Comparison of ENCODE assay signal across 19 mouse cellular contexts in the genomic region with DNA sequence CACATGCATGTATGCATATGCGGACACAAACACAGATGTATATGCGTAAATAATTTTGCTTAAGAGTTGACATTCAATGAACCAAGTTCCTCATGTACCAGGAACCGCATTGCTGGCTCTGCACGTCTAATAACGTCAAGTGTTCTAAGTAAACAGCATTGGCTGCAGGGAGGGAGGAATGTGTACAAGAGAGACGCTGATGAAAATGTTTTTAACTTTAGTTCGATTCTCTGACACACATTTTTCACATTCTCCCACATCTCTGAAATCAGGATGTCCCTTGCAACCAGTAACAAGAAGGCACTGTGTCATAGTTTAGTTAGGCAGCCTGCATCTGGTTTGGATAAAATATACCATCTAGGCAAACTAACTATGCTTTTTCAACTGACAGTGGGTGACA. TPM values are rescaled to one million over a fixed set of nuclear protein-coding genes. Genes with fewer than 3 reads are reported as not detected.
DNase-seq lines count a peak whose midpoint lies in the region; ATAC-seq lines count a peak whose summit lies in the region.
"Had no signal": no experiment of that assay in that cellular context is flagged by ENCODE, and none has a peak within 500 bp of the region (broad histone marks: within the 10 kb centered on the region; RNA-seq: fewer than 3 reads in every experiment).

No protein-coding gene starts in this region.

- H3K9me3 ChIP-seq in intestine, embryonic 16.5 days (ENCODE audit: control insufficient read depth, low read length) = no peaks in the 10 kb centered on the region
- no peaks in the 10 kb centered on the region for H3K9me3 ChIP-seq in intestine, embryonic 15.5 days
- no peaks in the 10 kb centered on the region for H3K9me3 ChIP-seq in midbrain, embryonic 16.5 days (replicated peaks; ENCODE audit: control insufficient read depth, low read length, poor library complexity, severe bottlenecking)
- H3K9me3 ChIP-seq in midbrain, embryonic 14.5 days (ENCODE audit: control insufficient read depth, low read length) = no peaks in the 10 kb centered on the region
- no peaks in the 10 kb centered on the region for H3K9me3 ChIP-seq in embryonic facial prominence, embryonic 13.5 days
- no peaks in the 10 kb centered on the region for H3K9me3 ChIP-seq in limb, embryonic 13.5 days
- H3K9me3 ChIP-seq: heart, embryonic 15.5 days; hindbrain, embryonic 13.5 days had no signal

- H3K4me2 ChIP-seq in intestine, embryonic 16.5 days (ENCODE audit: low read depth, low read length) = no peak overlapping the region
- H3K4me2 ChIP-seq in intestine, embryonic 15.5 days (replicated peaks) = no peak overlapping the region
- no peak overlapping the region for H3K4me2 ChIP-seq in midbrain, embryonic 16.5 days (ENCODE audit: low read length)
- no peak overlapping the region for H3K4me2 ChIP-seq in midbrain, embryonic 14.5 days (ENCODE audit: low read length)
- no peak overlapping the region for H3K4me2 ChIP-seq in embryonic facial prominence, embryonic 13.5 days
- no peak overlapping the region for H3K4me2 ChIP-seq in limb, embryonic 13.5 days (replicated peaks)
- H3K4me2 ChIP-seq: heart, embryonic 11.5 days; heart, embryonic 15.5 days; hindbrain, embryonic 13.5 days had no signal

- H3K27ac ChIP-seq in intestine, embryonic 16.5 days (ENCODE audit: low read length) = peak overlapping the region; percentile 30; the same call in 1 of the 2 replicates
- H3K27ac ChIP-seq in intestine, embryonic 15.5 days = no peak overlapping the region
- no peak overlapping the region for H3K27ac ChIP-seq in midbrain, embryonic 16.5 days (ENCODE audit: low read length)
- H3K27ac ChIP-seq in midbrain, embryonic 14.5 days (replicated peaks; ENCODE audit: low read depth, low read length) = no peak overlapping the region
- peak overlapping the region; percentile 84; the same call in 1 of the 2 replicates for H3K27ac ChIP-seq in embryonic facial prominence, embryonic 13.5 days
- H3K27ac ChIP-seq in limb, embryonic 13.5 days = 0 out of 2 replicates have a peak overlapping the region, but pooled peaks have one; percentile 61
- H3K27ac ChIP-seq: heart, adult 2 months; heart, embryonic 15.5 days; hindbrain, embryonic 13.5 days; hindbrain, postnatal 0 days had no signal

- DNase-seq in midbrain, embryonic 14.5 days = no peak
- no peak for DNase-seq in adrenal gland, postnatal 10 days
- no peak for DNase-seq in left cerebral cortex, adult 8-10 months (ENCODE audit: low spot score in 2 of 2)
- DNase-seq: cerebellum, adult 2 months; gastrocnemius, postnatal 14 days; heart, postnatal 14 days had no signal

- no peak overlapping the region for H3K4me3 ChIP-seq in intestine, embryonic 16.5 days (ENCODE audit: low read length)
- H3K4me3 ChIP-seq in intestine, embryonic 15.5 days (replicated peaks) = no peak overlapping the region
- no peak overlapping the region for H3K4me3 ChIP-seq in midbrain, embryonic 16.5 days (ENCODE audit: low read depth, low read length)
- no peak overlapping the region for H3K4me3 ChIP-seq in midbrain, embryonic 14.5 days (replicated peaks; ENCODE audit: low read depth, low read length)
- H3K4me3 ChIP-seq in embryonic facial prominence, embryonic 13.5 days = no peak overlapping the region
- no peak overlapping the region for H3K4me3 ChIP-seq in limb, embryonic 13.5 days
- H3K4me3 ChIP-seq: heart, adult 2 months; heart, embryonic 15.5 days; hindbrain, embryonic 13.5 days had no signal

- 0 out of 2 replicates have a peak overlapping the region, but pooled peaks have one; percentile 3 for H3K9ac ChIP-seq in intestine, embryonic 16.5 days (ENCODE audit: low read depth, low read length)
- no peak overlapping the region for H3K9ac ChIP-seq in intestine, embryonic 15.5 days
- H3K9ac ChIP-seq in midbrain, embryonic 16.5 days (ENCODE audit: low read depth, low read length) = 0 out of 2 replicates have a peak overlapping the region, but pooled peaks have one; percentile 7
- no peak overlapping the region for H3K9ac ChIP-seq in midbrain, embryonic 14.5 days (replicated peaks; ENCODE audit: low read length)
- H3K9ac ChIP-seq in embryonic facial prominence, embryonic 13.5 days = no peak overlapping the region
- H3K9ac ChIP-seq in limb, embryonic 13.5 days = no peak overlapping the region
- H3K9ac ChIP-seq: heart, embryonic 15.5 days; hindbrain, embryonic 13.5 days had no signal

- H3K27me3 ChIP-seq in intestine, embryonic 16.5 days (replicated peaks; ENCODE audit: control insufficient read depth, insufficient read depth, low read length) = no peaks in the 10 kb centered on the region
- H3K27me3 ChIP-seq in intestine, embryonic 15.5 days (replicated peaks) = no peaks in the 10 kb centered on the region
- H3K27me3 ChIP-seq in midbrain, embryonic 16.5 days (ENCODE audit: control insufficient read depth, insufficient read depth, low read depth, low read length) = no peaks in the 10 kb centered on the region
- H3K27me3 ChIP-seq in midbrain, embryonic 14.5 days (ENCODE audit: control insufficient read depth, insufficient read depth, low read length) = no peaks in the 10 kb centered on the region
- H3K27me3 ChIP-seq in embryonic facial prominence, embryonic 13.5 days = no peaks in the 10 kb centered on the region
- H3K27me3 ChIP-seq in limb, embryonic 13.5 days = no peaks in the 10 kb centered on the region

- 48% methylated on average over 7 of the region's 7 CpGs for WGBS in intestine, embryonic 16.5 days
- WGBS in intestine, embryonic 15.5 days = 54% methylated on average over 7 of the region's 7 CpGs
- WGBS in midbrain, embryonic 16.5 days = 84% methylated on average over 7 of the region's 7 CpGs
- 90% methylated on average over 7 of the region's 7 CpGs for WGBS in midbrain, embryonic 14.5 days
- WGBS in embryonic facial prominence, embryonic 13.5 days = 42% methylated on average over 7 of the region's 7 CpGs
- 75% methylated on average over 7 of the region's 7 CpGs for WGBS in limb, embryonic 13.5 days

- H3K36me3 ChIP-seq in intestine, embryonic 16.5 days (ENCODE audit: control insufficient read depth, insufficient read depth, low read length) = no peaks in the 10 kb centered on the region
- no peaks in the 10 kb centered on the region for H3K36me3 ChIP-seq in intestine, embryonic 15.5 days
- H3K36me3 ChIP-seq in midbrain, embryonic 16.5 days (ENCODE audit: control insufficient read depth, insufficient read depth, low read length) = no peaks in the 10 kb centered on the region
- H3K36me3 ChIP-seq in midbrain, embryonic 14.5 days (ENCODE audit: control insufficient read depth, insufficient read depth, low read length) = no peaks in the 10 kb centered on the region
- no peaks in the 10 kb centered on the region for H3K36me3 ChIP-seq in embryonic facial prominence, embryonic 13.5 days
- H3K36me3 ChIP-seq in limb, embryonic 13.5 days = no peaks in the 10 kb centered on the region
- H3K36me3 ChIP-seq: heart, embryonic 15.5 days; hindbrain, embryonic 13.5 days had no signal

- ATAC-seq in intestine, embryonic 16.5 days = no peak
- no peak for ATAC-seq in intestine, embryonic 15.5 days
- ATAC-seq in midbrain, embryonic 16.5 days = no peak
- no peak for ATAC-seq in midbrain, embryonic 14.5 days (ENCODE audit: low FRiP score, low TSS enrichment)
- ATAC-seq in embryonic facial prominence, embryonic 13.5 days (ENCODE audit: insufficient number of reproducible peaks, insufficient read depth, low FRiP score, low TSS enrichment, low read depth) = no peak
- ATAC-seq in limb, embryonic 13.5 days (ENCODE audit: low FRiP score, low read depth) = no peak
- ATAC-seq: activated CD4-positive, CD25-positive, alpha-beta regulatory T cell, adult 4 months; forebrain, embryonic 14.5 days; hindbrain, postnatal 0 days; Patski had no signal

- 0 out of 2 replicates have a peak, but pooled peaks cover 3% of the 10 kb centered on the region for H3K4me1 ChIP-seq in intestine, embryonic 16.5 days (ENCODE audit: control insufficient read depth, insufficient read depth, low read length)
- H3K4me1 ChIP-seq in intestine, embryonic 15.5 days (replicated peaks) = peaks cover 4% of the 10 kb centered on the region; the same call in 1 of the 2 replicates
- H3K4me1 ChIP-seq in midbrain, embryonic 16.5 days (ENCODE audit: control insufficient read depth, insufficient read depth, low read length) = no peaks in the 10 kb centered on the region
- 0 out of 2 replicates have a peak, but pooled peaks cover 5% of the 10 kb centered on the region for H3K4me1 ChIP-seq in midbrain, embryonic 14.5 days (ENCODE audit: control insufficient read depth, insufficient read depth, low read length)
- H3K4me1 ChIP-seq in embryonic facial prominence, embryonic 13.5 days = peaks cover 34% of the 10 kb centered on the region
- H3K4me1 ChIP-seq in limb, embryonic 13.5 days = peaks cover 26% of the 10 kb centered on the region
- H3K4me1 ChIP-seq: heart, embryonic 15.5 days had no signal

RNA-seq across cellular contexts. Expression of gene Vegfa, which starts 23.6 kb away (rescaled TPM):
- 2.7 and 3.3 TPM in 2 replicates for polyA plus RNA-seq in intestine, embryonic 16.5 days (2015; fragmentation: Nextera tagmentation; extraction: Ambion mirVana)
- 3.6 and 4.7 TPM in 2 replicates for polyA plus RNA-seq in intestine, embryonic 15.5 days (2015; fragmentation: Nextera tagmentation; extraction: Ambion mirVana)
- polyA plus RNA-seq in midbrain, embryonic 16.5 days (2015; fragmentation: Nextera tagmentation; extraction: Ambion mirVana) = 3.4 and 4.7 TPM in 2 replicates
- 4.3 and 5.5 TPM in 2 replicates for polyA plus RNA-seq in midbrain, embryonic 14.5 days (2014; fragmentation: Nextera tagmentation; extraction: Ambion mirVana)
- polyA plus RNA-seq in embryonic facial prominence, embryonic 13.5 days (2015; fragmentation: Nextera tagmentation; extraction: Ambion mirVana) = 5.5 and 7.0 TPM in 2 replicates
- 4.3 and 4.6 TPM in 2 replicates for polyA plus RNA-seq in limb, embryonic 13.5 days (2015; fragmentation: Nextera tagmentation; extraction: Ambion mirVana)
- total RNA-seq in adrenal gland, postnatal 10 days (2021) = 100 to 1,000 TPM; 305 to 366 TPM
- 10 to 100 TPM; 77.1 to 81.3 (median 79.9) TPM for total RNA-seq in left cerebral cortex, adult 8-10 months (2022)
- polyA plus RNA-seq: activated CD4-positive, CD25-positive, alpha-beta regulatory T cell, adult 4 months had no signal

RNA-seq across cellular contexts. Expression of gene Mrps18a, which starts 55.0 kb away (rescaled TPM):
- polyA plus RNA-seq in intestine, embryonic 16.5 days (2015; fragmentation: Nextera tagmentation; extraction: Ambion mirVana) = 159 and 164 TPM in 2 replicates
- 153 and 158 TPM in 2 replicates for polyA plus RNA-seq in intestine, embryonic 15.5 days (2015; fragmentation: Nextera tagmentation; extraction: Ambion mirVana)
- polyA plus RNA-seq in midbrain, embryonic 16.5 days (2015; fragmentation: Nextera tagmentation; extraction: Ambion mirVana) = 156 and 158 TPM in 2 replicates
- polyA plus RNA-seq in midbrain, embryonic 14.5 days (2014; fragmentation: Nextera tagmentation; extraction: Ambion mirVana) = 141 and 148 TPM in 2 replicates
- 126 and 152 TPM in 2 replicates for polyA plus RNA-seq in embryonic facial prominence, embryonic 13.5 days (2015; fragmentation: Nextera tagmentation; extraction: Ambion mirVana)
- polyA plus RNA-seq in limb, embryonic 13.5 days (2015; fragmentation: Nextera tagmentation; extraction: Ambion mirVana) = 141 and 143 TPM in 2 replicates
- 100 to 1,000 TPM in 1 of 2 experiments, 10 to 100 TPM in 1; 100.0 to 108 TPM for total RNA-seq in adrenal gland, postnatal 10 days (2021)
- 10 to 100 TPM; 85.2 to 92.1 (median 89.0) TPM for total RNA-seq in left cerebral cortex, adult 8-10 months (2022)

Comparison
In these comparisons a context has a peak if more than half of its experiments do, and no peak if none do; other contexts are left out.
1. H3K27ac ChIP-seq: peak in intestine, embryonic 16.5 days (single experiment), embryonic facial prominence, embryonic 13.5 days (single experiment) and limb, embryonic 13.5 days (single experiment); none in intestine, embryonic 15.5 days (single experiment), midbrain, embryonic 16.5 days (single experiment) and midbrain, embryonic 14.5 days (single experiment).
2. H3K9ac ChIP-seq: peak in intestine, embryonic 16.5 days (single experiment) and midbrain, embryonic 16.5 days (single experiment); none in intestine, embryonic 15.5 days (single experiment), midbrain, embryonic 14.5 days (single experiment), embryonic facial prominence, embryonic 13.5 days (single experiment) and limb, embryonic 13.5 days (single experiment).